Mouse (Mus musculus): ENCODE measurements around the gene Tet1. TPM values are rescaled to one million over a fixed set of nuclear protein-coding genes. Genes with fewer than 3 reads are reported as not detected.

Gene Tet1
- polyA plus RNA-seq, 1 experiment, result 0.84 TPM

DNA sequence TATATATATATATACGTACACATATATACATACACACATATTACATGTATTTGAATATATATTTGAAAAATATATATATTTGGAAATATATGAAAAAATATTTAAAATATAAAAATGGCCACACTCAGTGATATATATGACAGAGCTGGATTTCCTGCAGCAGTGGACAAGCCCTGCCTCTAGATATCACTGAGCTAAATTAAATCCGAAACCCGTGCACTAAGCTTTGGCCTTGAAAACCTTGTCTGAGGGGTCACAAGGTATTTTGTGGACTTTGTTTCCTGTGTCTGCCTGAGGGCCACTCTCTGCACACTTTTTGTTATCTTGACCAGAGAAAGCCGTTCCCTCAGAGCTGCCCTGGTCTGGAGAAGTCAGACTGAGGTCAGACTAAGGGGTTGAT, 54.2 kb downstream of the Tet1 start:
- 85% methylated on average over 4 of the region's 4 CpGs for WGBS
- H3K4me1 ChIP-seq (ENCODE audit: control insufficient read depth, insufficient read depth, insufficient read length), result no peaks in the 10 kb centered on the region
- H3K27me3 ChIP-seq (ENCODE audit: control insufficient read depth, insufficient read depth, low read length), result no peaks in the 10 kb centered on the region
- no peak for DNase-seq (ENCODE audit: low read depth in 1 of 2, low spot score in 2 of 2)
- TF ChIP-seq POLR2A (IDR thresholded peaks at IDR 0.05; ENCODE audit: low read depth, low read length), result no peak
- TF ChIP-seq CTCF (IDR thresholded peaks at IDR 0.05; ENCODE audit: extremely low read depth, insufficient read depth, insufficient read length, insufficient replicate concordance), result no peak
- H3K27ac ChIP-seq (ENCODE audit: insufficient read depth, low read length), result no peak overlapping the region
- H3K4me3 ChIP-seq (ENCODE audit: extremely low read depth, insufficient read depth, insufficient read length), result no peak overlapping the region
- H3K36me3 ChIP-seq (ENCODE audit: control insufficient read depth, insufficient read depth, low read length), result no peaks in the 10 kb centered on the region

GRCm38 (mm10) chr10:62851578-62851977, 57.2 kb downstream of the Tet1 start:
- TF ChIP-seq CTCF (IDR thresholded peaks at IDR 0.05; ENCODE audit: extremely low read depth, insufficient read depth, insufficient read length, insufficient replicate concordance), result no peak
- no peak for TF ChIP-seq POLR2A (IDR thresholded peaks at IDR 0.05; ENCODE audit: low read depth, low read length)
- Histone ChIP-seq H3K4me3 (ENCODE audit: extremely low read depth, insufficient read depth, insufficient read length) (no peak overlapping the region), H3K36me3 (ENCODE audit: control insufficient read depth, insufficient read depth, low read length) (no peaks in the 10 kb centered on the region), H3K27me3 (ENCODE audit: control insufficient read depth, insufficient read depth, low read length) (no peaks in the 10 kb centered on the region), H3K27ac (ENCODE audit: insufficient read depth, low read length) (peak overlapping the region; percentile 60; the same call in 1 of the 2 replicates), H3K4me1 (ENCODE audit: control insufficient read depth, insufficient read depth, insufficient read length) (no peaks in the 10 kb centered on the region)
- DNase-seq (ENCODE audit: low read depth in 1 of 2, low spot score in 2 of 2), result no peak
- 79% methylated on average over 7 of the region's 7 CpGs for WGBS

- TF ChIP-seq CTCF (IDR thresholded peaks at IDR 0.05; ENCODE audit: extremely low read depth, insufficient read depth, insufficient read length, insufficient replicate concordance) (no peak), POLR2A (IDR thresholded peaks at IDR 0.05; ENCODE audit: low read depth, low read length) (no peak)
- 85% methylated on average over 4 of the region's 4 CpGs for WGBS
- no peak for DNase-seq (ENCODE audit: low read depth in 1 of 2, low spot score in 2 of 2)
- Histone ChIP-seq H3K27me3 (ENCODE audit: control insufficient read depth, insufficient read depth, low read length) (no peaks in the 10 kb centered on the region), H3K27ac (ENCODE audit: insufficient read depth, low read length) (no peak overlapping the region), H3K4me1 (ENCODE audit: control insufficient read depth, insufficient read depth, insufficient read length) (no peaks in the 10 kb centered on the region), H3K36me3 (ENCODE audit: control insufficient read depth, insufficient read depth, low read length) (no peaks in the 10 kb centered on the region), H3K4me3 (ENCODE audit: extremely low read depth, insufficient read depth, insufficient read length) (no peak overlapping the region)
These were observed 57.8 kb downstream of the Tet1 start for GRCm38 (mm10) chr10:62851025-62851424.

GRCm38 (mm10) chr10:62848783-62849182, 60.0 kb downstream of the Tet1 start:
- Histone ChIP-seq H3K4me1 (ENCODE audit: control insufficient read depth, insufficient read depth, insufficient read length) (no peaks in the 10 kb centered on the region), H3K4me3 (ENCODE audit: extremely low read depth, insufficient read depth, insufficient read length) (no peak overlapping the region), H3K27ac (ENCODE audit: insufficient read depth, low read length) (no peak overlapping the region), H3K27me3 (ENCODE audit: control insufficient read depth, insufficient read depth, low read length) (no peaks in the 10 kb centered on the region), H3K36me3 (ENCODE audit: control insufficient read depth, insufficient read depth, low read length) (no peaks in the 10 kb centered on the region)
- no peak for DNase-seq (ENCODE audit: low read depth in 1 of 2, low spot score in 2 of 2)
- 84% methylated on average over 2 of the region's 2 CpGs for WGBS
- TF ChIP-seq CTCF (IDR thresholded peaks at IDR 0.05; ENCODE audit: extremely low read depth, insufficient read depth, insufficient read length, insufficient replicate concordance), result no peak

GRCm38 (mm10) chr10:62847069-62847626, 61.6 kb downstream of the Tet1 start:
- H3K27ac ChIP-seq (ENCODE audit: insufficient read depth, low read length), result no peak overlapping the region
- TF ChIP-seq CTCF (IDR thresholded peaks at IDR 0.05; ENCODE audit: extremely low read depth, insufficient read depth, insufficient read length, insufficient replicate concordance), result no peak
- TF ChIP-seq POLR2A (IDR thresholded peaks at IDR 0.05; ENCODE audit: low read depth, low read length), result no peak
- no peak for DNase-seq (ENCODE audit: low read depth in 1 of 2, low spot score in 2 of 2)
- H3K27me3 ChIP-seq (ENCODE audit: control insufficient read depth, insufficient read depth, low read length), result no peaks in the 10 kb centered on the region
- no peaks in the 10 kb centered on the region for H3K36me3 ChIP-seq (ENCODE audit: control insufficient read depth, insufficient read depth, low read length)
- no peaks in the 10 kb centered on the region for H3K4me1 ChIP-seq (ENCODE audit: control insufficient read depth, insufficient read depth, insufficient read length)
- H3K4me3 ChIP-seq (ENCODE audit: extremely low read depth, insufficient read depth, insufficient read length), result no peak overlapping the region
- 49% methylated on average over 12 of the region's 12 CpGs for WGBS

GRCm38 (mm10) chr10:62843787-62844491, 64.9 kb downstream of the Tet1 start:
- DNase-seq (ENCODE audit: low read depth in 1 of 2, low spot score in 2 of 2), result no peak
- 78% methylated on average over 9 of the region's 9 CpGs for WGBS
- no peak for TF ChIP-seq POLR2A (IDR thresholded peaks at IDR 0.05; ENCODE audit: low read depth, low read length)
- TF ChIP-seq CTCF (IDR thresholded peaks at IDR 0.05; ENCODE audit: extremely low read depth, insufficient read depth, insufficient read length, insufficient replicate concordance), result no peak
- no peak overlapping the region for H3K27ac ChIP-seq (ENCODE audit: insufficient read depth, low read length)
- H3K27me3 ChIP-seq (ENCODE audit: control insufficient read depth, insufficient read depth, low read length), result no peaks in the 10 kb centered on the region
- H3K4me1 ChIP-seq (ENCODE audit: control insufficient read depth, insufficient read depth, insufficient read length), result no peaks in the 10 kb centered on the region
- no peaks in the 10 kb centered on the region for H3K36me3 ChIP-seq (ENCODE audit: control insufficient read depth, insufficient read depth, low read length)
- H3K4me3 ChIP-seq (ENCODE audit: extremely low read depth, insufficient read depth, insufficient read length), result no peak overlapping the region

DNA sequence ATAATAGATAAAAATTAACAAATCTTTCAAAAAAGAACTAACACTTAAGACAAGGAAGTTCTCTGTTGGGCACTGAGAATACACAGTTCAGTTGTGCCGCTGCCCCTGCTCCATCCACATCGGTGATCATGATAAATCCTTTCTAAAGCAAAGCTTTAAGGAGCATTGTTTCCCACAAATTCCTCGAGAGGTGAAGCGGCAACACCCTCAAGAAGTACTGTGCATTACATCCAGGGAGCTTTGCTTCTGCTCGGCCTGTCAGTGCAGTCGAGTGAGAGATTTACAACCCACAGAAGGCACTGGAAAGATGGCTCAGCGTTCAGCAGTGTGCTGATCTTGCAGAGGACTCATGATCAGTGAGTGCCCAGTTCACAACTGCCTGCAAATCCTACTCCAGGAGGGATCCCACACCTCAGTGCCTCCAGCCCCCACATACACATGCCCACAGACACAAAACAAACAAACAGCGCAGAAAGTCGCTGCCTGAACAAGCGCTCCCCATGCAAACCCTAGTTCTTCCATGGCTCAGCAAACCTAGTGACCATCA, 66.8 kb downstream of the Tet1 start:
- H3K36me3 ChIP-seq (ENCODE audit: control insufficient read depth, insufficient read depth, low read length), result no peaks in the 10 kb centered on the region
- no peak for DNase-seq (ENCODE audit: low read depth in 1 of 2, low spot score in 2 of 2)
- no peaks in the 10 kb centered on the region; the same call in 1 of the 2 replicates for H3K4me1 ChIP-seq (ENCODE audit: control insufficient read depth, insufficient read depth, insufficient read length)
- no peak overlapping the region for H3K4me3 ChIP-seq (ENCODE audit: extremely low read depth, insufficient read depth, insufficient read length)
- TF ChIP-seq POLR2A (IDR thresholded peaks at IDR 0.05; ENCODE audit: low read depth, low read length), result no peak
- TF ChIP-seq CTCF (IDR thresholded peaks at IDR 0.05; ENCODE audit: extremely low read depth, insufficient read depth, insufficient read length, insufficient replicate concordance), result no peak
- no peaks in the 10 kb centered on the region for H3K27me3 ChIP-seq (ENCODE audit: control insufficient read depth, insufficient read depth, low read length)
- 90% methylated on average over 10 of the region's 10 CpGs for WGBS
- H3K27ac ChIP-seq (ENCODE audit: insufficient read depth, low read length), result no peak overlapping the region

Measured in spleen, adult 2 months (tissue).